Mouse (Mus musculus): ENCODE measurements around the gene Ifna13. TPM values are rescaled to one million over a fixed set of nuclear protein-coding genes. Genes with fewer than 3 reads are reported as not detected.

Gene Ifna13
- polyA plus RNA-seq (2012; rRNA removed): not detected in 2 replicates

GRCm38 (mm10) chr4:88644359-88644758 lies at the start of gene Ifna13:
Ifna13 (minus strand) TSS chr4:88644459.

DNA sequence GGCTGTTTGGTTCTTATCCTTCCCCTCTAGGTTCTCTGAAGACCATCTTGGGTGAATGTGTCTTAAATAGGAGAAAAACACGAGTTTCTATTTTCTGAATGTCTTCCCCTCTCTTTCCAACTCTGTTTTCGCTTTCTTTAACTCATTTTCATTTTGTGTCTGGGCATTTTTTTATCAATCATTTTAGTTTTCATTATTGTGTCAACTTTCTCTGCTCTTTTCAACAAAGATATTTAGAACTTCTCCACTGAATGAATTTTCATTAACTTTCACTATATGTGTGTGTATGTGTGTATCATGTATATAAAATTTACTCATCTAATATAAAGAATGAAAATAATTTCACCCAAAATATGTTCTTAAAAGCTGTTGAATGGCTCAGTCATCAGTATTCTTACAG lies 47.0 kb upstream of the Ifna13 start, which contains the start of gene Ifnab:
Ifnab (minus strand) TSS at position 101 of the 400 bp plus-strand sequence.

GRCm38 (mm10) chr4:88683812-88684211 lies 39.6 kb upstream of the Ifna13 start, which contains the start of gene Ifna2:
Ifna2 (minus strand) TSS chr4:88683912.

DNA sequence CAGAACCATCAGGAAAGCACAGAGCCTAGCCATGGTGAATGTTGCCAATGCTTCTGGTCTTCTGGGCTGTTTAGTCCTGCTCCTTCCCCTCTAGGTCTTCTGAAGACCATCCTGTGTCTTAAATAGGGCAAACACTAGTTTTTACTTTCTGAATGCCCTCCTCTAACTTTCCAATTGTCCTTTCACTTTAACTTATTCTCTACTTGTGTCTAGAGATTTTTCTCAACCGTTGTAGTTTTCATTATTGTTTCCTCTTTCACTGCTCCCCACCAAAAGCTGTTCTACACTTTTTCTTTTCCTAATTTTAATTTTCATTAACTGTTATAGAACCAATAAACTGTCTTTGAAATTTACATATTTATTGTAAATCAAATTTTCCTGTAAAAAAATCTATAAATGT lies 32.6 kb upstream of the Ifna13 start, which contains the start of gene Ifna16:
Ifna16 (minus strand) TSS at position 101 of the 400 bp plus-strand sequence.

GRCm38 (mm10) chr4:88634311-88634710 lies 9.9 kb downstream of the Ifna13 start, which contains the start of gene C87499:
C87499 (minus strand) TSS chr4:88634411.

DNA sequence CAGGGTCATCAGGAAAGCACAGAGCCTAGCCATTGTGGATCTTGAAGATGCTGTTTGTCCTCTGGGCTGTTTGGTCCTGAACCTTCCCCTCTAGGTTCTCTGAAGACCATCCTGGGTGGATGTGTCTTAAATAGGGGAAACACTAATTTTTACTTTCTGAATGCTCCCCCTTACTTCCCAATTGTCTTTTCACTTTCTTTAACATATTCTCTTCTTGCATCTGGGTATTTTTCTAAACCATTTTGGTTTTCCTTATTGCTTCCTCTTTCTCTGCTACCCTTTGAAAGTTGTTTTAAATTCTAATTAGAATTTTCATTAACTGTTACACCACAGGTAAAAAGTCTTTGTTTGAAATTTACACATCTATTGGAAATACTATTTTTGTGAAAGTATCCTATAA lies 41.0 kb downstream of the Ifna13 start, which contains the start of gene Ifna12:
Ifna12 (minus strand) TSS at position 101 of the 400 bp plus-strand sequence.

Other genes with a start within 250 kb of the Ifna13 start
- 1.3 TPM in 2 replicates for gene Hacd4, start 205.5 kb downstream of the Ifna13 start, polyA plus RNA-seq (2012; rRNA removed)
- gene Ifnb1, start 121.7 kb downstream of the Ifna13 start, polyA plus RNA-seq (2012; rRNA removed): not detected in 2 replicates
- not detected in 2 replicates for gene Ifna15, start 86.2 kb downstream of the Ifna13 start, polyA plus RNA-seq (2012; rRNA removed)
- gene Ifna14, start 72.7 kb downstream of the Ifna13 start, polyA plus RNA-seq (2012; rRNA removed): not detected in 2 replicates
- not detected in 2 replicates for gene Ifna9, start 52.1 kb downstream of the Ifna13 start, polyA plus RNA-seq (2012; rRNA removed)
- not detected in 2 replicates for gene Ifna12, start 41.1 kb downstream of the Ifna13 start, polyA plus RNA-seq (2012; rRNA removed)
- not detected in 2 replicates for gene C87499, start 10.0 kb downstream of the Ifna13 start, polyA plus RNA-seq (2012; rRNA removed)
- gene Ifna16, start 32.5 kb upstream of the Ifna13 start, polyA plus RNA-seq (2012; rRNA removed): not detected in 2 replicates
- not detected in 2 replicates for gene Ifna2, start 39.5 kb upstream of the Ifna13 start, polyA plus RNA-seq (2012; rRNA removed)
- not detected in 2 replicates for gene Ifnab, start 46.9 kb upstream of the Ifna13 start, polyA plus RNA-seq (2012; rRNA removed)
- 0.15 and 0.44 TPM in 2 replicates for gene Gm26566, start 77.3 kb upstream of the Ifna13 start, polyA plus RNA-seq (2012; rRNA removed)
- gene Klhl9, start 78.0 kb upstream of the Ifna13 start, polyA plus RNA-seq (2012; rRNA removed): 17.9 and 18.2 TPM in 2 replicates
- gene Gm13271, start 110.4 kb upstream of the Ifna13 start, polyA plus RNA-seq (2012; rRNA removed): not detected in 2 replicates
- gene Gm13283, start 115.7 kb upstream of the Ifna13 start, polyA plus RNA-seq (2012; rRNA removed): not detected in 2 replicates
- not detected in 2 replicates for gene Gm13290, start 129.4 kb upstream of the Ifna13 start, polyA plus RNA-seq (2012; rRNA removed)
- not detected in 2 replicates for gene Gm13289, start 132.5 kb upstream of the Ifna13 start, polyA plus RNA-seq (2012; rRNA removed)
- gene Gm13272, start 135.4 kb upstream of the Ifna13 start, polyA plus RNA-seq (2012; rRNA removed): not detected in 2 replicates
- gene Ifnz, start 137.7 kb upstream of the Ifna13 start, polyA plus RNA-seq (2012; rRNA removed): not detected in 2 replicates
- gene Gm13276, start 141.2 kb upstream of the Ifna13 start, polyA plus RNA-seq (2012; rRNA removed): not detected in 2 replicates
- not detected in 2 replicates for gene Gm13277, start 144.2 kb upstream of the Ifna13 start, polyA plus RNA-seq (2012; rRNA removed)
- gene Gm13278, start 147.1 kb upstream of the Ifna13 start, polyA plus RNA-seq (2012; rRNA removed): not detected in 2 replicates
- not detected in 2 replicates for gene Gm13275, start 150.0 kb upstream of the Ifna13 start, polyA plus RNA-seq (2012; rRNA removed)
- gene Gm13279, start 152.9 kb upstream of the Ifna13 start, polyA plus RNA-seq (2012; rRNA removed): not detected in 2 replicates
- gene Gm13285, start 155.2 kb upstream of the Ifna13 start, polyA plus RNA-seq (2012; rRNA removed): not detected in 2 replicates
- not detected in 2 replicates for gene Gm13287, start 158.8 kb upstream of the Ifna13 start, polyA plus RNA-seq (2012; rRNA removed)
- gene Gm13288, start 161.1 kb upstream of the Ifna13 start, polyA plus RNA-seq (2012; rRNA removed): not detected in 2 replicates
- gene Ifna7, start 171.8 kb upstream of the Ifna13 start, polyA plus RNA-seq (2012; rRNA removed): not detected in 2 replicates
- not detected in 2 replicates for gene Ifna11, start 175.5 kb upstream of the Ifna13 start, polyA plus RNA-seq (2012; rRNA removed)
- not detected in 2 replicates for gene Ifna6, start 183.0 kb upstream of the Ifna13 start, polyA plus RNA-seq (2012; rRNA removed)
- gene Ifna5, start 191.1 kb upstream of the Ifna13 start, polyA plus RNA-seq (2012; rRNA removed): not detected in 2 replicates
- gene Ifna4, start 197.4 kb upstream of the Ifna13 start, polyA plus RNA-seq (2012; rRNA removed): not detected in 2 replicates
- gene Ifna1, start 205.6 kb upstream of the Ifna13 start, polyA plus RNA-seq (2012; rRNA removed): not detected in 2 replicates
- not detected in 2 replicates for gene Ifne, start 235.7 kb upstream of the Ifna13 start, polyA plus RNA-seq (2012; rRNA removed)

All from colon, adult 2 months (tissue).